Mouse (Mus musculus): ENCODE measurements around the gene Ikzf2. TPM values are rescaled to one million over a fixed set of nuclear protein-coding genes. Genes with fewer than 3 reads are reported as not detected.

The Ikzf2 gene
- polyA plus RNA-seq, 1 experiment from 2014 or later = 0.60 TPM

GRCm38 (mm10) chr1:69535507-69535906, 151.5 kb downstream of the Ikzf2 start:
- WGBS (ENCODE audit: missing documents) = 98% methylated on average over 4 of the region's 4 CpGs
- Histone ChIP-seq H3K27ac (no peak overlapping the region), H3K36me3 (ENCODE audit: inconsistent target) (no peaks in the 10 kb centered on the region), H3K79me2 (ENCODE audit: inconsistent target) (no peaks in the 10 kb centered on the region), H3K4me3 (ENCODE audit: inconsistent target) (no peak overlapping the region)

DNA sequence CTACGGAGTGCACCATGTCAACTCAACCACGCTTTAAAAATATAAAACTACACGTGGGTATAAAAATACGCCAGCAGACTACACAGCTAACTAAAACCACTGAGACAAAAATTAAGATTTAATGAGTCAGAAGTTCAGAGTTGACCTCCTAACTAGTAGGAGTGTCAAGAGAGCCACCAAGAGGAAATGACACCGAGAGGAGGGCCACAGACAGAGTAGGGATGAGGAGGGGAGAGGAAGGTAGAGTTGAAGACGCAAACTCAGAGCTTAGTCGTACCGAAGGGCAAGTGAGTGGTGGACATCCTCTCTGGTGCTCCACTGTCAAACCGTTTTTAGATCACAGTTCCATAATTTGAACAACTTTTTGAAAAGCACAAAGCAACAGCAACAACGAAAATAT, 154.0 kb downstream of the Ikzf2 start:
- WGBS (ENCODE audit: missing documents) = 88% methylated on average over 10 of the region's 10 CpGs

DNA sequence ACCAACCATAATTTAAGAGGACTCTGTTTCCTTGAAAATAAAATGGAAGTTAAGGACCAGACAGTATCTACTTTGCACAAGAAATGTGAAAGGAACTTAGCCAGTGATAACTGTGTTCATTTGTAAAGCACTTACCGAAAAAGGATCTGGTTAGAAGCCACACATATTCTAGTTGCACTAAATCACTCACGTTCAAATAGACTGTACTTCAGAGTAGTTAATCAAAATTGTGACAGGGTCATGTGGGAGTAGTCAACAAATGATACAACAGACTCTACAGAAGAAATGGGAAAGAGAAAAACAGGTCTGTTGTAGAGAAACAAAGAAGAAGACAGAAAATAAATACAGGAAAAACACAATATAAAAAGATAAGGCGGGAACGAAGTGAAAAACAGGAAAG, 158.3 kb downstream of the Ikzf2 start:
- Histone ChIP-seq H3K4me3 (ENCODE audit: inconsistent target) (no peak overlapping the region), H3K27ac (no peak overlapping the region), H3K79me2 (ENCODE audit: inconsistent target) (no peaks in the 10 kb centered on the region), H3K36me3 (ENCODE audit: inconsistent target) (no peaks in the 10 kb centered on the region)
- WGBS (ENCODE audit: missing documents) = 21% methylated on average over 4 of the region's 4 CpGs

More for the DNA sequence above, 154.0 kb downstream of the Ikzf2 start:
- Histone ChIP-seq H3K36me3 (ENCODE audit: inconsistent target) (no peaks in the 10 kb centered on the region), H3K27ac (no peak overlapping the region), H3K79me2 (ENCODE audit: inconsistent target) (no peaks in the 10 kb centered on the region), H3K4me3 (ENCODE audit: inconsistent target) (no peak overlapping the region)

DNA sequence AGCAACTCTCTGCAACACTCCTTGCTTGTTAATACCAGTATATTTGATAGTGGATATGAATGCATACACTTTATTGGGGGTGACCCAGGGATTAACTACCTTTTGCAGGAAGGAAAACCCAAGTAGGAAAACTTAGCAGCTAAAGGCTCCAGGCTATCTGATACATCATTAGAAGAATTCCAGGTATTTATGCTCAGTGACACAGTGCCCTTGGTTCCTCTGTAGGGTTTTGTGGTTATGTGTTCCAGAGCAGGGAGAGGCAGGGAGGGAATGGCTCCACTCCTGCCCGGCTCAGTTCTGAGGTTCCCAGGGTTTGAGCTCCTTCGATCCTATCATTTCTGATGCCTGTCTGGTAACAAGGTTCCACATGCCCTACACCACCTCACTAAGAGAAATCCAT, 165.4 kb downstream of the Ikzf2 start:
- 90% methylated on average over 2 of the region's 2 CpGs for WGBS (ENCODE audit: missing documents)
- Histone ChIP-seq H3K4me3 (ENCODE audit: inconsistent target) (no peak overlapping the region), H3K36me3 (ENCODE audit: inconsistent target) (no peaks in the 10 kb centered on the region), H3K27ac (no peak overlapping the region), H3K79me2 (ENCODE audit: inconsistent target) (no peaks in the 10 kb centered on the region)

DNA sequence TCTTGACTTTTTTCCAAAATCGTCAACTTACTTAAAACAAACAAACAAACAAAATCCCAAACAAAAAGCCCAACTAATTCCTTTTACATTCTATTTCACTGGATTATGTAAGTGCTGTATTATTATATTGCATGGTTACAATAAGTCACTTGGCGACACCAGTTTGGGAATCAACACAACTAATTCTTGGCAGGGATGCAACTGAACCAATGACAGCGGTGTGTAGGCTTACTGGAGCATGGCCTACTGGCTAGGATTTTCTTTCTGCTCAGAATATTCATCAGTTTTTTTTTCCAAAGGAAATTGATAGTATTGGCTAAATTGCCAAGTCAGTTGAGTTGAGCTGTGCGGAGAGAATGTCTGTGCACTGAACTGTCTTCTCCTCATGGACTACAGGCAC, 167.7 kb downstream of the Ikzf2 start:
- Histone ChIP-seq H3K36me3 (ENCODE audit: inconsistent target) (no peaks in the 10 kb centered on the region), H3K79me2 (ENCODE audit: inconsistent target) (no peaks in the 10 kb centered on the region), H3K27ac (no peak overlapping the region), H3K4me3 (ENCODE audit: inconsistent target) (no peak overlapping the region)
- WGBS (ENCODE audit: missing documents) = 88% methylated on average over 4 of the region's 4 CpGs

DNA sequence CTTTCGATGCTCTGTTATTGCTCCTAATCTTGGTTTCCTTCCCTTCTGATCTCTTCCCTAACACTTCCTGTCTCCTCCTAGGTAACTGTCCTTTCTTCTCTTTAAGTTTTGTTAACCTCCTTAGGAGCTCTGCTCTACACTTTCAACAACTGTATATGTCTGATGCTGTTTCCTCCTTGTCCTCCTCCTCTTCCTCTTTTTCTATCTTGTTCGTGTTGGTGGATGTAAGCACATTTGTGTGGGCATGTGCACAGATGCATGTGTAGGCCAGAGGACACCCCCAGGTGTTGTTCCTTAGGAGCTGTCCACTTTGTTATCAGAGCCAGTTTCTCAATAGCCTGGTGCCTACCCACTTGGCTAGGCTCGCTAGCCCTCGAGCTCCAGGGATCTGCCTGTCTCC, 169.0 kb downstream of the Ikzf2 start:
- no peak overlapping the region for H3K27ac ChIP-seq
- no peaks in the 10 kb centered on the region for H3K79me2 ChIP-seq (ENCODE audit: inconsistent target)
- 46% methylated on average over 4 of the region's 4 CpGs for WGBS (ENCODE audit: missing documents)
- no peaks in the 10 kb centered on the region for H3K36me3 ChIP-seq (ENCODE audit: inconsistent target)
- H3K4me3 ChIP-seq (ENCODE audit: inconsistent target) = no peak overlapping the region

DNA sequence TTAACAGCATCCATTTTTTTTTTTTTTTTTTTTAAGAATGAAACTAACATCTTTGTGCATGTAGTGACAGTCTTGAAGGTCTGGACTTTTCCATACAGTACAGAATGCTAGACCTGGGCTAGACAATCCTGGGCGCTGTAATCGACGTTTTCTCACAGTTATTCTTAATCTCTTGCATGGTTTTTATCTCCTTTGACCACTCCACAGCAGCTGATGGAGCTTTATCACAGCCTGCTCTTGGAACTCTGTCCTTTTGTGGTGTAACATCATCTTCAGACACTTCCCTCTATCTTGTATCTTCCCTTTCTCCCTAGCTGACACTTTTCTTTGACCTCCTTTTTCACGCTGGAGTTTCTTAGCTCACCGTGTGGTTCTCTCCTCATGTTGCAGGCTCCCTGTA, 170.9 kb downstream of the Ikzf2 start:
- Histone ChIP-seq H3K79me2 (ENCODE audit: inconsistent target) (no peaks in the 10 kb centered on the region), H3K36me3 (ENCODE audit: inconsistent target) (no peaks in the 10 kb centered on the region), H3K4me3 (ENCODE audit: inconsistent target) (no peak overlapping the region), H3K27ac (no peak overlapping the region)
- WGBS (ENCODE audit: missing documents) = 53% methylated on average over 5 of the region's 5 CpGs

- Histone ChIP-seq H3K79me2 (ENCODE audit: inconsistent target) (no peaks in the 10 kb centered on the region), H3K27ac (no peak overlapping the region), H3K4me3 (ENCODE audit: inconsistent target) (no peak overlapping the region), H3K36me3 (ENCODE audit: inconsistent target) (no peaks in the 10 kb centered on the region)
- WGBS (ENCODE audit: missing documents) = 6% methylated on average over 5 of the region's 5 CpGs
Measured at GRCm38 (mm10) chr1:69513595-69514250, 173.3 kb downstream of the Ikzf2 start.

DNA sequence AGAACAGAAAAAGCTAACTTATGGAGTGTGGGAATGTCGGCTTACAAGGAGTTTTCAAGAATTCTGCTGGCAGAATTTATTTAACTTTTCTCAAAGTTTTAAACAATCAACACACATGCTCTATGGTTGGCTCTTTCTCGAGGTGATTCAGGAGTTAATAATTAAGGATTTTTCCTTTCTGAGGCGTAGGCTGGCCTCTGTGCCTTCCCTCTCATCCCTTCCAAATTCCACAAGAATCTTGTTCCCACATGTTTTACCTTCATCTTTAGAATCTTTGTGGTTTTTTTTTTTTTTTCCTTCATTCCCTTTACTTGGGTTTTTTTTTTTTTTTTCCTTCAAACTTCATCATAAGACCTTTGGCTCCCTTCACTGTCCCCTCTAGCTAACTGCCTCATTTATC, 178.8 kb downstream of the Ikzf2 start:
- H3K4me3 ChIP-seq (ENCODE audit: inconsistent target) = no peak overlapping the region
- whole genome bisulfite sequencing (ENCODE audit: missing documents) = 90% methylated on average over 3 of the region's 3 CpGs
- no peak overlapping the region for H3K27ac ChIP-seq
- no peaks in the 10 kb centered on the region for H3K36me3 ChIP-seq (ENCODE audit: inconsistent target)
- H3K79me2 ChIP-seq (ENCODE audit: inconsistent target) = no peaks in the 10 kb centered on the region

DNA sequence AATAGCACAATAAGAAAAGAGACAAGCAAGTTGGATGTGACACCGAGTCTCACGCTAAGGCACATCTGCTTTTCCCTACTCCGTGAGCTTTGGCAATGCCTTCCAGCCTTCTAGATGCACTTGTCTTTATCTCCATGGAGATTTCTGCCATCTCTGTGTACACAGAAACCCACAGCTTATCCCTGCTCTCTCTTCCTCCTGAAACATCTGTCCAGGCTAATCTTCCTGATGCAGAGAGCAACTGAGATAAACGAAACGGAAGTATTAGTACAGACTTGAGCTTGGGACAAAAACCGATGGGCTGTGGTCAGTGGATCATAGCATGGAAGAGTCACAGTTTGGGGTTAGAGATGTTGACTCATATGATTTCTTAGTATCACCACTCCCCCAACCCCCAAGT, 179.5 kb downstream of the Ikzf2 start:
- H3K79me2 ChIP-seq (ENCODE audit: inconsistent target) = no peaks in the 10 kb centered on the region
- no peak overlapping the region for H3K4me3 ChIP-seq (ENCODE audit: inconsistent target)
- WGBS (ENCODE audit: missing documents) = 80% methylated on average over 6 of the region's 6 CpGs
- no peak overlapping the region for H3K27ac ChIP-seq
- H3K36me3 ChIP-seq (ENCODE audit: inconsistent target) = no peaks in the 10 kb centered on the region

GRCm38 (mm10) chr1:69506615-69507159, 180.4 kb downstream of the Ikzf2 start:
- no peak overlapping the region for H3K27ac ChIP-seq
- 93% methylated on average over 7 of the region's 7 CpGs for WGBS (ENCODE audit: missing documents)
- H3K36me3 ChIP-seq (ENCODE audit: inconsistent target) = no peaks in the 10 kb centered on the region
- H3K79me2 ChIP-seq (ENCODE audit: inconsistent target) = no peaks in the 10 kb centered on the region
- no peak overlapping the region for H3K4me3 ChIP-seq (ENCODE audit: inconsistent target)

DNA sequence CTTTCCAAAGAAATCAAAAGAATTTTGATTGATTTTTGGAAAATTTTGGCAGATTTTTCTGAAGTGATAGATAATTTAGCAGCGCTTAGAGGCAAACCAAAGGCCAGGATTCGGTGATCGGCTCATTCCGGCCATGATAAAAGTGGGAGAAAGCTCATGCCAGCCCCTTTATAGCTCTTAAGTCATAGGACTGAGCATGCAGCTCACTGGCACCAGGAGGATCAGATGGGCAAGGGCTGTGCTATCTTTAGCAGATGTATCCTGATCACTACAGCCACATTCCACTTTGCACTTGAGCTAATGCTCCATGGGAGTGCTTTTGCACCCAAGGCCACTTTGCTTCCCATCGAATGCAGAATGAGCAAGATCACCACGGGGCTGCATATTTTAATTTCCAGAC, 181.0 kb downstream of the Ikzf2 start:
- WGBS (ENCODE audit: missing documents) = 93% methylated on average over 6 of the region's 6 CpGs
- Histone ChIP-seq H3K79me2 (ENCODE audit: inconsistent target) (no peaks in the 10 kb centered on the region), H3K4me3 (ENCODE audit: inconsistent target) (no peak overlapping the region), H3K36me3 (ENCODE audit: inconsistent target) (no peaks in the 10 kb centered on the region), H3K27ac (no peak overlapping the region)

DNA sequence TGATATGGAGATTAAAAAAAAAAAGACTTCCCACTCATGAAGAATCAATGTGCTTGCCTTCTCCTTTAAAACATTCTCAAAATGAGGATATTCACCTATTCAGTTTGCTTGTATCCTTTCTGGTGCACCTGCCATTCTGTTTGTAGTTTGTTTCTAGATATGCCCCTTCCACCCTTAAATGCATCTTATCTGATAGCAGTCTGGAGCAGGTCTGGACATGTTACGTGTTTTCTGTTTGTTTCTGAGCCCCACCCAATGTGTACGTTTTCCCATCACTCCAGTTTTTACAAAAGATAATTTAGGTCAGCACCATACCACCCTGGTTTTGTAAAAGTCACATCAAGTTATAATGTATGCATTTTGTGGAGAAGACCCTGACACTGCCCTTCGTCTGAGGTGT, 186.7 kb downstream of the Ikzf2 start:
- H3K79me2 ChIP-seq (ENCODE audit: inconsistent target) = no peaks in the 10 kb centered on the region
- no peaks in the 10 kb centered on the region for H3K36me3 ChIP-seq (ENCODE audit: inconsistent target)
- WGBS (ENCODE audit: missing documents) = 96% methylated on average over 3 of the region's 3 CpGs
- H3K4me3 ChIP-seq (ENCODE audit: inconsistent target) = no peak overlapping the region
- no peak overlapping the region for H3K27ac ChIP-seq

- H3K4me3 ChIP-seq (ENCODE audit: inconsistent target) = no peak overlapping the region
- H3K79me2 ChIP-seq (ENCODE audit: inconsistent target) = no peaks in the 10 kb centered on the region
- no peaks in the 10 kb centered on the region for H3K36me3 ChIP-seq (ENCODE audit: inconsistent target)
- no peak overlapping the region for H3K27ac ChIP-seq
- WGBS (ENCODE audit: missing documents) = 92% methylated on average over 5 of the region's 5 CpGs
Measured at GRCm38 (mm10) chr1:69499652-69500051, 187.4 kb downstream of the Ikzf2 start.

DNA sequence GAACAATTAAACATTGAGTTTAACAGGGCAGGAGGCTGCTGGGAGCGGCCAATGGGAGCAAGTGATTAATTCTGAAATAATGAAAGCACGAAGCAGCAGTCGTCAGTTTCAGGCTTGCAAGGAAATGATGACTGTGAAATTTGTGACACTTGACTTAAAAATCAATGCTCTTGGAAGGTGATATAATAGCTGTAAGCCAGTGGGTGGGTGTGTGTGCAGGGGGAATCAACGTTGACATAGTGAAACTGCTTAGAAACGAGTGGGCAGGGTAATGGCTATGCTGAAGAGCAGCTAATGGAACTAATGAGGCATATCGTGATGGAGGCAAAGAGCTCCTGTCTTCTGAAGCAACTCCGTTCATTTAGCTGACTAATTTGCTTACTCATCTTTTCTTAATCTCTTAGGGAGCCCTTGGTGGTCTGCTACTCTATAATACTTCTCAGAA, 188.2 kb downstream of the Ikzf2 start:
- H3K36me3 ChIP-seq (ENCODE audit: inconsistent target) = no peaks in the 10 kb centered on the region
- H3K79me2 ChIP-seq (ENCODE audit: inconsistent target) = no peaks in the 10 kb centered on the region
- H3K27ac ChIP-seq = no peak overlapping the region
- 23% methylated on average over 7 of the region's 7 CpGs for WGBS (ENCODE audit: missing documents)
- no peak overlapping the region for H3K4me3 ChIP-seq (ENCODE audit: inconsistent target)

GRCm38 (mm10) chr1:69496055-69496454, 191.0 kb downstream of the Ikzf2 start:
- no peaks in the 10 kb centered on the region for H3K79me2 ChIP-seq (ENCODE audit: inconsistent target)
- 4% methylated on average over 4 of the region's 4 CpGs for WGBS (ENCODE audit: missing documents)
- H3K4me3 ChIP-seq (ENCODE audit: inconsistent target) = no peak overlapping the region
- no peaks in the 10 kb centered on the region for H3K36me3 ChIP-seq (ENCODE audit: inconsistent target)
- H3K27ac ChIP-seq = no peak overlapping the region
